Mouse (Mus musculus) ovary, postnatal 10 days (tissue): ENCODE measurements around the gene Dusp15.
A peak's percentile ranks its signal among the peaks of the same experiment; 100 is the strongest.

Experiments used
- DNase-seq: peaks from one replicate; pipeline ENCODE4 v3.0.0; 2022; ENCODE audit warnings: low spot score

Dusp15 gene

GRCm38 (mm10) chr2:152951065-152951849 is at the start of gene Dusp15:
TSS of gene Dusp15 (minus strand) at chr2:152951698.
- no peak for DNase-seq

- no peak for DNase-seq
Measured at GRCm38 (mm10) chr2:152997046-152997445, 45.5 kb upstream of the Dusp15 start.

- no peak for DNase-seq
Measured at GRCm38 (mm10) chr2:152991529-152991928, 40.0 kb upstream of the Dusp15 start.

- no peak for DNase-seq
Measured at GRCm38 (mm10) chr2:152985582-152985981, 34.1 kb upstream of the Dusp15 start.

- DNase-seq, result no peak
Measured at GRCm38 (mm10) chr2:152976991-152977390, 25.5 kb upstream of the Dusp15 start.

GRCm38 (mm10) chr2:152965555-152965954 is 14.1 kb upstream of the Dusp15 start:
- DNase-seq, result no peak

GRCm38 (mm10) chr2:152962091-152962793 is 10.7 kb upstream of the Dusp15 start, which contains the start of gene Ttll9:
TSS of gene Ttll9 (plus strand) at chr2:152962485.
- peak; percentile 44 for DNase-seq

- DNase-seq, result no peak
Measured at GRCm38 (mm10) chr2:152958116-152958515, 6.6 kb upstream of the Dusp15 start.

GRCm38 (mm10) chr2:152951850-152952720 is 587 bp upstream of the Dusp15 start:
- no peak for DNase-seq

- no peak for DNase-seq
Measured at GRCm38 (mm10) chr2:152950358-152951064, 987 bp downstream of the Dusp15 start.

GRCm38 (mm10) chr2:152948438-152949020 is 3.0 kb downstream of the Dusp15 start:
- DNase-seq, result no peak

- no peak for DNase-seq
Measured at GRCm38 (mm10) chr2:152947098-152947497, 4.4 kb downstream of the Dusp15 start.

GRCm38 (mm10) chr2:152944013-152944412 is 7.5 kb downstream of the Dusp15 start:
- DNase-seq, result no peak

GRCm38 (mm10) chr2:152943568-152943967 is 7.9 kb downstream of the Dusp15 start:
- DNase-seq, result no peak

GRCm38 (mm10) chr2:152942898-152943515 is 8.5 kb downstream of the Dusp15 start:
- no peak for DNase-seq

GRCm38 (mm10) chr2:152941776-152942175 is 9.7 kb downstream of the Dusp15 start:
- no peak for DNase-seq

- DNase-seq, result no peak
Measured at GRCm38 (mm10) chr2:152941106-152941505, 10.4 kb downstream of the Dusp15 start.

- DNase-seq, result no peak
Measured at GRCm38 (mm10) chr2:152939846-152940245, 11.7 kb downstream of the Dusp15 start.

GRCm38 (mm10) chr2:152933614-152934013 is 17.9 kb downstream of the Dusp15 start:
- no peak for DNase-seq

- DNase-seq, result no peak
Measured at GRCm38 (mm10) chr2:152933048-152933447, 18.4 kb downstream of the Dusp15 start, which contains the start of gene Foxs1. TSS of gene Foxs1 (minus strand) at chr2:152933208.
